Mouse (Mus musculus): ENCODE measurements around the gene Nup85. TPM values are rescaled to one million over a fixed set of nuclear protein-coding genes. Genes with fewer than 3 reads are reported as not detected.
A peak's percentile ranks its signal among the peaks of the same experiment; 100 is the strongest.
"Not testable (repeated sequence)": the region's sequence is repeated elsewhere in the genome, so short reads cannot be mapped to it uniquely, and the experiment has no call there.

Nup85 gene
- 10 to 100 TPM; 43.9 to 51.2 TPM for total RNA-seq (2021)

DNA sequence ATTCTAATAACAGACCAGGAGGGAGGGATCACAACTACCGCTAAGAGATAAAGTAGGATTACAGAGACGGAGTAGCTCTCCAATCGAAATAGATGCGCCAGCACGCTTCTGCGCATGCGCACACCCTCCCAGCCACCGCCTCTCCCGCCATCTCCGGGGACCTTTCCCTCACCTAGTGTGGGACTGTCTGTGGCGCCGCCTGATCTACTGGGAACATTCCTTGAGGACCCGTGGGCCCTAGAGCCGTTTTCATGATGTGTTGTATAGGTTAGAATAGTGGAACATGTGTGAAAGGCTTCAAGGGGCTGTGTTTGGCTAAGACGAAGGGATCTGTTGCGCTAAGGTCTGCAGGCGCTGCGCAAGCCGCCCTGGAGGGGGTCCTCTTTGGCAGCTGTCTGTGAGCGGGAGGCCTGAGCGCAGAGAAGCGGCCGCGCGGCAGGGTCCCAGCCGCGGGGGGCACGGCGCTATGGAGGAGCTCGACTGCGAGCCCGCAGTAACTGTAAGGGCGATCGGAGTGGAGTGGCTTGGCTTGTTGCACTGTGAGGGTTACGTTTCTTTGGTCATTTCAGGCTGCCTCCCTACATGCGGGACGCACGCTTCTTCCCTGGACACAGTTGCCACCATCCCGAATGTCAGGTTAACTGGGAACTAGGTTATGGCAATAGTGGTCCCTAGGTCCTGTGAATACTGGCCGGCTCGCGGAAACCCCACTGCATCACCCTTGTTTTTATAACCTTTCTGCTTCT, at the start of gene Nup85:
Nup85 (plus strand) TSS at position 371 of the 746 bp plus-strand sequence.
- intact Hi-C loops (cut with DNase I) = no loop called here
- peak; percentile 93 to 97 for DNase-seq (ENCODE audit: extremely low spot score in 1 of 2, low spot score in 2 of 2)

DNA sequence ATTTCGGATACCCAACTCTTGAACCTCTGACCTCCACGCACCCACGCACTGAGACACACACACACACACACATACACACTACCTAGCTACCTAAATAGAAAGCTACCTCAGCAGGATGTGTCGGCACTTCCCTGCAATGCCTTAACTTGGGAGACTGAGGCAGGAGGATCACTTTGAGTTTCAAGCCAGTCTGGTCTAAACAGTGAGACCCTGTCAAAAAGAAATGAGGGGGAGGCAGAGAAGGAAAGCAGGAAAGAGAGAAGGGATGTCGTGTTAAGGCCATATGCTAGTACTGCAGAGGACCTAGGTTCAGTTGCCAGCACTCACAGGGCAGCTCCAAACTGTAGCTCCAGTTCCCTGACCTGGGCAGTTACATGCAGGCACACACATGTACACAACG, 49.2 kb upstream of the Nup85 start:
- no peak for DNase-seq (ENCODE audit: extremely low spot score in 1 of 2, low spot score in 2 of 2)
- intact Hi-C loops (cut with DNase I) = no loop called here

DNA sequence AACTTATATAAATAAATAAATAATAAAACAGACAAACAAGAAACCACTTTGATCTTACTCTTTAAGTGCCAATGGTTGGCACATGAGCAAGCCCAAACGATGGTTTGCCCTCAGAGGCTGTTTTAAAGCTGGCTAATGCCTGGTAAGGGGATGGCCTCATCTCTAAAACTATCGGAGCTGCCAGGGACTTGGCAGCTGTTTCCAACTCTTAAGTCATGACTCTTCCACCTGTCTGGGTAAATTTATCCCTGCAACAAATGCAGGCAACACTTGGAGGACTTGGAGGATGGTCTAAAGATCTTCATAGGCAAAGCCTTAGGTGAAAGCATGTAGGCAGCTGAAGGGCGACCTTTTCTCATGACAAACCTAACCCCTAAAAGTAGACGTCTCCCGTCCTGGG, 47.3 kb upstream of the Nup85 start:
- no peak for DNase-seq (ENCODE audit: extremely low spot score in 1 of 2, low spot score in 2 of 2)
- intact Hi-C loops (cut with DNase I) = no loop called here

DNA sequence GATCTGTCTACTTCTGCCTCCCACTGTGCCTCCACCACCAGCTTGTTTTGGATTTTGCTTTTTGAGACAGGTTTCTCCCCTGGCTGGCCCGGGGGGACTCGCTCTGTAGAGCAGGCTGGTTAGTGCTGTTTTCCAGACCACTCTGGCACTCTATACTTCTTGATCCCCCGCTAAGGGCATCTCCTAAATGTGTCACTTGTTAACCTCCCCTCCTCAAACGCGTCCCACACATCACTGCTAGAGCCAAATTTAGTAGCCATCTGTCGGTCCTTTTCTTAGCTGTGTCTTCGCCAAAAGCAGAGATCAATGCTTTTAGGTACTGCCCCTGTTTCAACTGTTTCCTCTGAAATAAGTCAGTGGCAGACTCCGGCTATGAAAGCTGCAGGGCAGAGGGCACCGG, 45.5 kb upstream of the Nup85 start:
- DNase-seq (ENCODE audit: extremely low spot score in 1 of 2, low spot score in 2 of 2) = no peak
- intact Hi-C loops (cut with DNase I) = no loop called here

DNA sequence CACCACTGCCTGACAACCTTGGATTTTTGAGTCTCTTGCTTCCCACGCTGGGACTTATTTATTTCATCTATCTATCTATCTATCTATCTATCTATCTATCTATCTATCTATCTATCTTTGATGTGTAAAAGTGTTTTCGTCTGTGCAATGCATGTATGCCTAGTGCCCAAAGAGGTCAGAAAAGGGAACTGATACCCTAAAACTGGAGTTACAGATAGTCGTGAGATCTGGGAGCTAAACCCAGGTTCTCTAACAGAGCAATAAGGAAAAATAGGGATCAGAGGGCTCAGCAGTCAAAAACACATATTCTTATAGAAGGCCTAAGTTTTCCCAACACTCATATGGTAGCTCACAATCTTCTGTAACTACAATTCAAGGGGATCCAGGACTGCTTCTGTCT, 44.7 kb upstream of the Nup85 start:
- intact Hi-C loops (cut with DNase I) = no loop called here
- no peak for DNase-seq (ENCODE audit: extremely low spot score in 1 of 2, low spot score in 2 of 2)

DNA sequence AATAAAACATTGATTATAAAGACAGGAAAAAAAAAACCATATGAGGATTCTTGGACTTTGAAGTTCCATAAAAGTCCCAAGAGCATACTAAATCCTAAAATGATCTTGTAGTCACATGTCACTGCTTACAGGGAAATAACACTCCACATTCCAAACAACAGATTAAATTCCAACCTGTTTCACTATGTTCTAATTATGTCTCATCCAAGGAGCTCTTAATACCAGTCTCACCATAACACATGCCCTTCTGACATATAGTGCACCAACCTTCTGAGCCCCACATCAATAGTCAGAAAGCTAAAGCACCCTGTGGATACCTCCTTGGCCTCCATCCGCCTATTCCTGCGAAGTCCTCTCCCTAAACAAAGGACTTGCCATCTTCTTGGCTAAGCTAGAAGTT, 44.0 kb upstream of the Nup85 start:
- intact Hi-C loops (cut with DNase I) = no loop called here
- DNase-seq (ENCODE audit: extremely low spot score in 1 of 2, low spot score in 2 of 2) = no peak

DNA sequence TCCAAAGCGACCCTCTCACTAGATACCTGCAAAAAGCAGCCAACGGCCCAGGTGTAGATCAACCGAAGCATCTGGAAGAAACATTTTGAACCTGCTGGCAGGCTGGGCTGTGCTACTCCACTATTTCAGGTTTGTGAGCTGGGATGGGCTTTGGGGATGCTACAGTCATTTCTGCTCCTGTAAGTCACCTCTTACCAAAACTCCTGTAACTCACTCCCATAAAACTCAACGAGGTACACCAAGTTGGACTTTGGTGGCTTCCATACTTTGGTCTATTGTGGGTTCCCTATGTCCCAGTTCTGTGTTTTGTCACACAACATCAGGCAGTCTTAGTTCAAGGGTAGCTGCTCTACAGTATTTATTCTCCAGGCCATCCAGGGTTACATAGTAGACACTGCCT, 43.2 kb upstream of the Nup85 start:
- no peak for DNase-seq (ENCODE audit: extremely low spot score in 1 of 2, low spot score in 2 of 2)
- intact Hi-C loops (cut with DNase I) = no loop called here

DNA sequence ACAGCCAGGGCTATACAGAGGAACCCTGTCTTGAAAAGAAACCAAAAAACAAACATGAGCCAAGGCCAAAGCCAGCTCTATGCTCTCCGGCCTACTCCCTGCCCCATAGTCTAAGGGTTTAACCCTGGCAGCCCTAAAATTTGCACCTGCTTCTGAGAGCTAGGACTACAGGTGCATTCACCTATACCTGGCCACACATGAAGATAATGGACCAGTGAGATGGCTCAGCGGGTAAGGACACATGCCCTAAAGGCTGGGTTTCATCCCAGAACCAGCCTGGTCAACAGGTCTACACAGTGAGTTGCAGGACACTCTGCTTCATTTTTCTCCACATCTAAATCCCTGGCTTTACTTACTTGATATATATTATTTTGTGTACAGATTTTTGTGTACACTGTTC, 42.0 kb upstream of the Nup85 start:
- intact Hi-C loops (cut with DNase I) = no loop called here
- DNase-seq (ENCODE audit: extremely low spot score in 1 of 2, low spot score in 2 of 2) = no peak

DNA sequence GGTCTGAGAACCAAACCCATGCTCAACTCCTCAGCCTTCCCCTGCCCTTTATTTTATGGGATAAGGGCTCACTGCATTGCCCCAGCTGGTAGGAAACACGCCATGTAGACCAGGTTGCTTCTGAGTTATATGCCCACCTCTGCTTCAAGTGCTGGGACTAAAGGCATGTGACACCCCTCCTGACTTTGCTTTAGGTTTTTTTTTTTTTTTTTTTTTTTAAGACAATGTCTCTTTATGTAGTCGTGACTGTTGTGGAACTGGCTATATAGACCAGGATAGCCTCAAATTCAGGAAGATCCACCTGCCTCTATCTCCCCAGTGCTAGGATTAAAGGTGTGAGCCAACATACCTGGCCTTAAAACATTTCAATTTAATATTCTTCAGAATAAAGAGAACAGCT, 41.5 kb upstream of the Nup85 start:
- no peak for DNase-seq (ENCODE audit: extremely low spot score in 1 of 2, low spot score in 2 of 2)
- intact Hi-C loops (cut with DNase I) = no loop called here

DNA sequence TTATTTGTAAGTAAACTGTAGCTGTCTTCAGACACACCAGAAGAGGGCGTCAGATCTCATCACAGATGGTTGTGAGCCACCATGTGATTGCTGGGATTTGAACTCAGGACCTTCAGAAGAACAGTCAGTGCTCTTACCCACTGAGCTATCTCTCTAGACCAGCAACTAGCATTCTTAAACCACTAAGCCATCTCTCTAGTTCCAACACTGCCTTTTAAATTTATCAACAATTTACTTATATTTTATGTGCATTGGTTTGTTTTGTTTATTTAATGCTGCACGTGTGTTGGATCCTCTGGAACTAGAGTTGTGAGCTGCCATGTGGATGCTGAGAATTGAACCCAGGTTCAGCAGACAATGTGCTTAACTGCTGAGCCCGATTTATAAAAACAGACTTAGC, 37.8 kb upstream of the Nup85 start:
- intact Hi-C loops (cut with DNase I) = not testable (repeated sequence)

DNA sequence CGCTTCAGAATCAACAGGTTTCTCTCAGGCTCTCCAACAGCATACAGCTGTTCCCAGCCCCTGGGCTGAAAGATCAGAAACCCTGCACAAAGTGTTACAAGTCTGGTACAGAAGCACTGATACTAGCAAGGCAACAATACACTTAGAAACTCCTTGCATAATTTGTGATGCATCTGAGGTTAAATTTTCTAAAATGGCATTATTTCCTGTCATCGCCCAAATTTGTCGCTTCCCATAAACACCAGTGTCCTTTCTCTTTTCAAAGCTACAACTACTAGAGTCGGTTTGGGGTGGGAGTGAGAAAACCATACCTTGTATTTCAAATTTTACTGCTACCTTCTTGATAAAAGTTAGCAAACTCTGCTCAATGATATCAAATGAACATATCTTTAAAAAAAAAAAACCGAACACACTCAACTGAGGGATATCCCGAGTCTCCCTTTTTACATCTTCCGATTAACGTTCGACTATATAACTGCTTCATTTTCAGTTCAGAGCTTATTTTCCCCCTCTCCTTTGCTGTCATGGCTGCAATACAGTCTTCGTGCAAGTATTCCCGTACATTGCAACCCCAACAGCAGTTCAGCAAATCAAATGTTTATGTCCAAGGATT, 29.4 kb upstream of the Nup85 start:
- no peak for DNase-seq (ENCODE audit: extremely low spot score in 1 of 2, low spot score in 2 of 2)
- intact Hi-C loops (cut with DNase I) = no loop called here

More for the DNA sequence above, 37.8 kb upstream of the Nup85 start:
- DNase-seq (ENCODE audit: extremely low spot score in 1 of 2, low spot score in 2 of 2) = not testable (repeated sequence)

DNA sequence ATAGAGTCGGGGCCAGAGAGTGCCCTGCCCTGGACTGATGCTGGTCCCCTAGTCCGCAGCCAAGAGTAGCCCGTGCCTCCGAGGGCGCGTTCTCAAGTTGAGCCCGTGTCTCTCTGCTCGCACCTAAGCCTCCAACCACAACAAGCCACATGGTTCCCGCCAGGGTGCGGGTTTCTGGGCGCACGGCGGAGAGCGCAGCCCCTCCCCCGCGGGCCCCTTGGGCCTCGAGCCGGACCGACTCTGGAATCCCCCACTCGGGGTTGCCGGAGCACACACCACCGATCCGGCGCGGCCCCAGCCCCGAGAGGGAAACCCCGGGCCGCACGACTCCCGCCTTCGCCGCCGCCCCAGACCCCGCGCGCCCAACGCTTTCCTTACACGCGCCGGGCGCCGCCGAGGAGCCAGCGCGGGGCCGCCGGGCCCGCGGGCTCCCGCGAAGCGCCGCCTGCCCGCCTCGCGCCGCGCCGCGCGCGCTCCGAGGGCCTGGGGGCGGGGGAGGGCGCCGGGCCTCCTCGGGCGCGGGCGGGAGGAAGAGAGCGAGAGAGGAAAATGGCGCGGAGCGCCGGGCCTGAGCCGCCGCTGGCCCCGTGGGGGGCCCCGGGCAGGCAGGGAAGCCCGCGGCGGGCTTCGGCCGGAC, 28.7 kb upstream of the Nup85 start:
- intact Hi-C loops (cut with DNase I) = no loop called here
- DNase-seq (ENCODE audit: extremely low spot score in 1 of 2, low spot score in 2 of 2) = peak in 1 of 2 experiments; percentile 87

DNA sequence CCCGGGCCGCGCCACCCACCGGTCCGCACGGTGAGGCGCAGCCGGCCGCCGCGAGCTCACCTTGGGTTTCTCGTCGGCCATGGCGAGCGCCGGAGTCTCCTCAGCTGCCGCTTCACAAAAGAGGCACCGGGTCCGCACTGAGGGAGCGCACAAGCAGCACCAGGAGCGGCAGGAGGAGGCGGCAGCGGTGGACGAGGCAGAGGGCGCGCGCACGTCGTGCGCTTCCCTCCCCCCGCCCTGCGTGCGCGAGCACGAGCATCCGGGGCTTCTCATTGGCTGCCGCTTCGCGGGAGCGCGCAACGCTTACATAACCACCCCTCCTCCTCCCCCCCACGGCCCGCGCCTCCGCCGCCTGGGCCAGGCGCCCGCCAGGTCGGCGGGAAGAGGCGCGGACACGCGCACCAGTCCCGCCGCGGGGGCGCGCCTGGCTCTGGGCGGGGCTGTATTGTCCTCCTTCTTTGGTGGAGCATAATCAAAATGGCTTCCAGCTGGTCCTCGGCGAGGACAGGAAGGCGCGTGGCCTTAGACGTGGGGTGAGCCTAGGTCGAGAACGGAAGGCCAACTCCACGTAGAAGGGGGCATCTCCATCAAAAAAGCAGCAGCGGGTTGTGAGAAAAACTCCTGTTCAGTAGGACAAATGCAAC, 28.1 kb upstream of the Nup85 start, which contains the start of gene Sumo2:
Sumo2 (minus strand) TSS at position 239 of the 644 bp plus-strand sequence.
- intact Hi-C loops (cut with DNase I) = no loop called here
- peak; percentile 95 to 99 for DNase-seq (ENCODE audit: extremely low spot score in 1 of 2, low spot score in 2 of 2)

DNA sequence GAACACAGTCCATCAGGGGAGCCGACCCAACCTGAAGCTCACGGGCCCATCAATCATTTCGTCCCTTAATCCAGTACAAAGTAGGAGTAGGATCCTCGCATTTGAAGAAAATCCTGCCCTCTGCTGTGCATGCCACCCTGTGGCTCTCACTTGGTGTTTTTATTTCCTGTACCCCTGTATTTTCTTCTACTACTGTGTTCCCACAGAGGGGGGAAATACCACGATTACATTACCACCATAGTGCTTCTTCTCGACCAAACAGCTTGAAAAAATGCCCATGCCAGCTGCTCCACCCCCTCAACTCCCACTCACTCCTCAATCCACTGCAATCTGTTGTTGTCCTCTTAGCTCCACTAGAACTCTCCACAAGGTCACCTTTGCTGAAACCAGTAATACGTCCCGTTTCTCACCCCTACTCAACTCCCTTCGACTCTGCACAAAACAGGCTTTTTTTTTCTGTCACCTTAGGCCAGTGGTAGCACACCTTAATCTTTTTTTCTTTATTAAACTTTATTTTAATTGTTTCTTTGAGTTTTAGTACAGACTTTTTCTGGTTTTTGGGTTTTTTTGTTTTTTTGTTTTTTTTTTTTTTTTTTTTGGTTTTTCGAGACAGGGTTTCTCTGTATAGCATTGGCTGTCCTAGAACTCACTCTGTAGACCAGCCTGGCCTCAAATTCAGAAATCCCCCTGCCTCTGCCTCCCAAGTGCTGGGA, 27.2 kb upstream of the Nup85 start:
- intact Hi-C loops (cut with DNase I) = no loop called here
- no peak for DNase-seq (ENCODE audit: extremely low spot score in 1 of 2, low spot score in 2 of 2)

DNA sequence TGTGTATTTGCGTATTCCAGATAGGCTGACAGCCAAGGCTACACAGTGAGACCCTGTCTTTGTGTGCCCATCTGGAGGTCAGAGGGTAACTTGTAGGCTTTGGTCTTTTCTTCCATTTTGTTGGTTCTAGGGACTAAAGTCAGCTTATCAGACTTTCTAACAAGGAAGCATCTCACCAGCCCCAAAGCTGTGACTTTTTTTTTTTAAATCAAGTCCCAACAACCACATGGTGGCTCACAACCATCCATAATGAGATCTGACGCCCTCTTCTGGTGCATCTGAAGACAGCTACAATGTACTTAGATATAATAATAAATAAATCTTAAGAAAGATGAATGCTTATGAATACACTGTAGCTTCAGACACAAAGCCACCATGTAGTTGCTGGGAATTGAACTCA, 26.2 kb upstream of the Nup85 start:
- intact Hi-C loops (cut with DNase I) = no loop called here
- no peak for DNase-seq (ENCODE audit: extremely low spot score in 1 of 2, low spot score in 2 of 2)

DNA sequence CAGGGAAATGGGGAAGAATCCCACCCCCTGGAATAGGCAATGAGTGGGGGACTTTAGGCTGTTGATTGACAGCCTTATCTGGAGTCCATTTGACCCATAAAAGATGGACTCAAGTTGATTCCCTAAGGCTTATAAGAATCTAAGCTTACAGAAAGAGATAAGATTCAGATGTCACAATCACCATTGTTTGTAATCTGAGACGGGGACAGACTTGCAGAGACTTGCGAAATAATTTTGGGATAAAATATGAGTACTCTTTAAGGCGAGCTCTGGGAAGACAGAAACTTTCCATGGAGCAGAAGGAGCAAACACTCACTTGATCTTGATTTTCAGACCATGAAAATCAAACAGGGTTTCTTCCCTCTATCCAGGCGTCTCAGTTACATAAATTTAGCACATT, 20.7 kb upstream of the Nup85 start:
- intact Hi-C loops (cut with DNase I) = no loop called here
- no peak for DNase-seq (ENCODE audit: extremely low spot score in 1 of 2, low spot score in 2 of 2)

DNA sequence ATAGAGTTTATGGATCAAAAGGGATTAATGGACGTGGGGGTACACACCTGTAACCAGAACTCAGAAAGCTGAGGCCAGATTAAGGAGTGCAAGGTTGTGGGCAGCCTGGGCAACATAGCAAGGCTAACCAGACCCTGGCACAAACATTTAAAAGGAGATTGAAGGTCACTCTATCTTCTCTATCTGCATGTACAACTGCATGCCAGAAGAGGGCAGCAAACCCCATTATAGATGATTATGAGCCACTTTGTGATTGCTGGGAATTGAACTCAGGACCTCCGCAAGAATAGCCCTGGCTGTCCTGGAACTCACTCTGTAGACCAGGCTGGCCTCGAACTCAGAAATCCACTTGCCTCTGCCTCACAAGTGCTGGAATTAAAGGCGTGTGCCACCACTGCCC, 11.5 kb upstream of the Nup85 start:
- no peak for DNase-seq (ENCODE audit: extremely low spot score in 1 of 2, low spot score in 2 of 2)
- intact Hi-C loops (cut with DNase I) = no loop called here

DNA sequence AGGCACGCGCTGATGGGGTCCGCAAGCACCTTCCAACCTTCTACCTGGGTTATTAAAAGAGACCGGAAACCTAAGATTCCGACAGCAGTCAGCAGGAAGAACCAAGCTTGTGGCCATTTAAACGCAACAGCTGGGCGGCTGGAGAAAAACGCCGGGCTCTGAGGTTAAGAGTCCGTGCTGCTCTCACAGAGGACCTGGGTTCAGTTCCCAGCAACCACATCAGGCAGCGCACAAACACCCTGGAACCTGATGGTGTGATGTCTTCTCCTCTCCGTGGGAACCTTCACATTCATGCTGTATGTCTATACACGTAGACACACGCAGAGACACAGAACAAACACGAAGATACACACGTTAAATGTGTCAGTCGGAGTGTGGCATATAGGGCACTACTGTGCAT, 8.5 kb upstream of the Nup85 start:
- intact Hi-C loops (cut with DNase I) = no loop called here
- no peak for DNase-seq (ENCODE audit: extremely low spot score in 1 of 2, low spot score in 2 of 2)

DNA sequence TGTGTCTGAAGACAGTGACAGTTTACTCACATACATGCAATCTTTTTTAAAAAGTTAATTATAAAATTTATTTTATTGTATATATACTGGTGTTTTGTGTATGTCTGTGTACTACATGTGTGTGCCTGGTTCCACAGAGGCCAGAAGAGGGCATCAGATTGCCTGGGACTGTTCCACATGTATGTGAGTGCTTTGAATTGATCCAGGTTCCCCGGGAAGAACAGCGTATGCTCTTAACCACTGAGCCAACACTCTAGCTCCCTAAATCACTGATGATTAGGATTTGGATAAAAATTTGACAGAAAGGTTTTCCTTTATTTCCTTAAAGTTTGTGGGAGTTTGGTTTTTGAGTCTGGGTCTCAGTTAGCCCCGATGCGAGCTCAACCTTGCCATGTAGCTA, 828 bp upstream of the Nup85 start:
- intact Hi-C loops (cut with DNase I) = no loop called here
- DNase-seq (ENCODE audit: extremely low spot score in 1 of 2, low spot score in 2 of 2) = no peak
